Mouse (Mus musculus) spleen, adult 2 months (tissue): Measurements from ENCODE around the gene Axl. TPM values are rescaled to one million over a fixed set of nuclear protein-coding genes. Genes with fewer than 3 reads are reported as not detected.
A peak's percentile ranks its signal among the peaks of the same experiment; 100 is the strongest.

ENCODE experiments used
- DNase-seq, 2 experiments: peaks; one replicate each; pipeline versions ENCODE4 v3.0.0 to v3.0.0-alpha.2; 2012 to 2021; ENCODE audit warnings: low spot score in 2 of 2, low read depth in 1 of 2
- H3K27ac ChIP-seq: fragments of 200-500 bp; 2 replicates; pipeline ENCODE4 v1.5.1; 2012; ENCODE audit warnings: low read length, inconsistent platforms; ENCODE audit not compliant: insufficient read depth
- H3K27me3 ChIP-seq: fragments of 200-500 bp; 2 replicates; pipeline ENCODE4 v1.6.1; 2012; ENCODE audit warnings: mild to moderate bottlenecking, moderate library complexity, low read length, inconsistent platforms; ENCODE audit not compliant: control insufficient read depth, insufficient read depth
- H3K36me3 ChIP-seq: fragments of 200-500 bp; 2 replicates; pipeline ENCODE4 v1.6.1; 2012; ENCODE audit warnings: mild to moderate bottlenecking, low read length, inconsistent platforms; ENCODE audit not compliant: control insufficient read depth, insufficient read depth
- H3K4me1 ChIP-seq: fragments of 200-500 bp; 2 replicates; pipeline ENCODE4 v1.6.1; 2011; ENCODE audit warnings: inconsistent platforms; ENCODE audit not compliant: control insufficient read depth, insufficient read depth, insufficient read length
- H3K4me3 ChIP-seq: fragments of 200-500 bp; 2 replicates; pipeline ENCODE4 v1.5.1; 2011; ENCODE audit warnings: mild to moderate bottlenecking, inconsistent platforms; ENCODE audit not compliant: insufficient read depth, insufficient read length; ENCODE audit errors: extremely low read depth
- CTCF ChIP-seq: fragments of 200-500 bp; IDR thresholded peaks from 2 replicates; pipeline ENCODE4 v1.5.1; 2011; ENCODE audit warnings: mild to moderate bottlenecking, inconsistent platforms; ENCODE audit not compliant: insufficient read depth, insufficient read length, insufficient replicate concordance; ENCODE audit errors: extremely low read depth
- POLR2A ChIP-seq: fragments of 200-500 bp; IDR thresholded peaks from 2 replicates; pipeline ENCODE4 v1.6.1; 2011; ENCODE audit warnings: low read depth, low read length, inconsistent platforms
- WGBS: fragments of 180-500 bp; shearing (Covaris S2); methylation state at CpG from one replicate; pipeline ENCODE4 v1.1.7; 2018; 5-methylcytosine and 5-hydroxymethylcytosine counted together
- polyA plus RNA-seq: library from polyadenylated mRNA; depleted of rRNA; stranded (reverse); fragments of >200 nt; gene quantifications from 2 replicates; pipeline ENCODE4 v1.2.3, GENCODE M21; 2012

Gene Axl
- polyA plus RNA-seq, 1 experiment: 129 TPM

DNA sequence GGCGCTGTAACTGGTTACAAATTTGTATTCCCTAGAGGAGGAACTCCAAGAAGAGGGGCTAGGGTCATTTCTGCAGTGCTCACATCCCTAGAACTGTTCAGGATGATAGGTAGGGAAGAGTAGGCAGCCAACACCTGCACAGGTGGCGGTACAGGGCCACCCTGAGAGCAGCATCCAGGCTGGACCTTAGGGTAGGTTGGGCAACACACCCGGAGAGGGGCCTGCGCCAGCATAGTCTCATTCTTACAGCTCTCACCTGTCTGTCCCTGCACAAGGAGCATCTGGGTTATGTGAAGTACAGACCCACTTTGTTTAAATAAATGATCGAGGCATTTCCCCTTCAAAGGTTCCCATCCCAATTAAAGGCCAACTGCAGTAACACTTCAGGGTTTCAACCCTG, 67.7 kb downstream of the Axl start:
- no peak for TF ChIP-seq CTCF
- TF ChIP-seq POLR2A: no peak
- Histone ChIP-seq H3K27me3 (no peaks in the 10 kb centered on the region), H3K36me3 (peaks cover 38% of the 10 kb centered on the region), H3K4me3 (no peak overlapping the region), H3K4me1 (peaks cover 7% of the 10 kb centered on the region), H3K27ac (no peak overlapping the region)
- no peak for DNase-seq
- 89% methylated on average over 5 of the region's 5 CpGs for WGBS

GRCm38 (mm10) chr7:25719761-25720610, 68.5 kb downstream of the Axl start:
- H3K4me1 ChIP-seq: peaks cover 7% of the 10 kb centered on the region
- H3K27ac ChIP-seq: no peak overlapping the region
- no peak overlapping the region for H3K4me3 ChIP-seq
- no peaks in the 10 kb centered on the region for H3K27me3 ChIP-seq
- WGBS: 47% methylated on average over 10 of the region's 10 CpGs
- TF ChIP-seq POLR2A: no peak
- peak; percentile 83; the same call in 1 of the 2 replicates for TF ChIP-seq CTCF
- peak in 1 of 2 experiments; percentile 54 for DNase-seq
- H3K36me3 ChIP-seq: peaks cover 37% of the 10 kb centered on the region

DNA sequence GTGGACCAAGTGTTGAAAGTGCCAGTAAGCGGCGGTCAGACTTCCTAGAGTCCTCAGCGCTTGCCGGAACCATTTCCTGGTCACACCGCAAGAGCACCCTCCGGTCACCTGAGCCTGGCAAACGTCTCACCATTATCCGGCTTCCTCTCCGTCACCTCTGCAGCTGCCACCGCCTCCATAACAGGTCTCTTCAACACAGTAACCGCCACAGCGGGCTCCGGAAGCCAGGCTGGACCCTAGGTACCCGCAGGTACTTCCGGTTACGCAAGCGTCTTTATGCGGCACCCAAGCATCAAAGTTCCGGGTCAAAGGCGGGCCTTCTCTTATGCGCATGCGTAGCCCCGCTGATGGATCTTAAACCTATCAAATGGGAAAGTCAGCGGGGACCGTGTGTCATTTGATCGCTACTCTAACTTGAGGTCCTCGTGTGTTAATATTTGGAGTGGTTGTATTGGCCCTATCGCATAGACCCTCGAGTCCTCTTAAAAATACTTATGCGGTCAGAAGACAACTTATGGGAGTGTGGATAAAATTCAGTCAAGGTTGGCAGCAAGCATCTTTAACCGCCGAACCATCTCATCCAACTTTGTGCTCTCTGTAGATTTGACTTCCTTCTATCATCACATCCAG, 69.6 kb downstream of the Axl start, which contains the start of gene Ccdc97:
Gene Ccdc97 (minus strand): TSS at position 301 of the 630 bp plus-strand sequence.
- 2% methylated on average over 32 of the region's 32 CpGs for WGBS
- peak; percentile 90 to 91 for DNase-seq
- Histone ChIP-seq H3K4me3 (peak within 1 kb of the TSS; percentile 90), H3K27me3 (no peaks in the 10 kb centered on the region), H3K27ac (peak within 1 kb of the TSS; percentile 93), H3K4me1 (peaks cover 7% of the 10 kb centered on the region), H3K36me3 (peaks cover 37% of the 10 kb centered on the region)
- no peak for TF ChIP-seq CTCF
- TF ChIP-seq POLR2A: peak; percentile 76; the same call in 1 of the 2 replicates

DNA sequence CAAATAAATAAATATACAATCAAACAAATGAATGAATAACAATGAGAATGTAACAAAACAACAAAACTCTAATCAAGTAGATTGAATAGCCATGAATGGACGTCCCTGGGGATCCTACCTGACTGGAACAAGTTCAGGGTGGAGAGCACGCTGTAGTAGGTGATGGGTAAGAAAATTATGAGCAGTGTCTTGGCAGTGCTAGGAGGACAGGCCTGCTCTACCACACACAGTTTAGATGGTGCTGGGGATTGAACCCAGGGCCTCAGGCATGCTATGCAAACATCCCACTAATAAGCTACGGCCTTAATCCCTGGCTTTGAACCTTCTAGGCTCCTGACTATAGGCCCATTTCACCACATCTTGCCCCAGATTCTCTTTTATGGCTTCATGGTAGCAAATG, 71.0 kb downstream of the Axl start:
- H3K4me3 ChIP-seq: no peak overlapping the region

DNA sequence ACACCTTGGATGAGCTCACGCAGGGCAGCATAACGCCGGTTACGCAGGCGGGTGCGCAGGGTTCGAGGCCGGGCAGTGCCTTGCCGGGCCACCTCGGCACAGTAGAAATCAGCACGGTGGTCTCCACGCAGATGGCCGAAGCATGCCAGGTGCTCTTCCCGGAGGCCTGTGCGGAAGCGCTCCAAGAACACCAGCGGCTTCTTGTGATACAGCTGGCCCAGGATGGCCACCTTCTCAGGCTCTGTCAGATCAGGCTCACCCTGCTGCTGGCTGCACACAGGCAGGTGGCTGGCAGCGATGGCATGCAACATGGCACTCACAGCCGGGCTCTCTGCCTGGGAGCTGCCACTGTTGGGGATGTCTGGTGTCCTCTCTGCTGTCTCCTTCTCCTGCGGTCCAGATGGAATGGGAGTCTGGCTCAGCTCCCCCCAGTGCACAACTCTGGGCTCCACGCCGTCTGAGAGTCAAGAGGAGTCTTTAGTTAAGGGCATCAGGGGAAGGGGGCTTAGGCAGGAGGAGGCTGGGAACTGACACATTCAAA, 72.7 kb downstream of the Axl start:
- H3K27me3 ChIP-seq: no peaks in the 10 kb centered on the region
- TF ChIP-seq POLR2A (no peak), CTCF (no peak)
- H3K27ac ChIP-seq: no peak overlapping the region
- H3K4me1 ChIP-seq: peaks cover 17% of the 10 kb centered on the region
- H3K4me3 ChIP-seq: no peak overlapping the region
- peak in 1 of 2 experiments; percentile 2 for DNase-seq
- H3K36me3 ChIP-seq: peaks cover 36% of the 10 kb centered on the region
- WGBS: 97% methylated on average over 22 of the region's 22 CpGs

More for the DNA sequence above, 71.0 kb downstream of the Axl start:
- TF ChIP-seq CTCF (no peak), POLR2A (no peak)
- Histone ChIP-seq H3K27ac (no peak overlapping the region), H3K27me3 (no peaks in the 10 kb centered on the region), H3K4me1 (peaks cover 7% of the 10 kb centered on the region), H3K36me3 (peaks cover 40% of the 10 kb centered on the region)
- no peak for DNase-seq
- 85% methylated on average over 3 of the region's 3 CpGs for WGBS

DNA sequence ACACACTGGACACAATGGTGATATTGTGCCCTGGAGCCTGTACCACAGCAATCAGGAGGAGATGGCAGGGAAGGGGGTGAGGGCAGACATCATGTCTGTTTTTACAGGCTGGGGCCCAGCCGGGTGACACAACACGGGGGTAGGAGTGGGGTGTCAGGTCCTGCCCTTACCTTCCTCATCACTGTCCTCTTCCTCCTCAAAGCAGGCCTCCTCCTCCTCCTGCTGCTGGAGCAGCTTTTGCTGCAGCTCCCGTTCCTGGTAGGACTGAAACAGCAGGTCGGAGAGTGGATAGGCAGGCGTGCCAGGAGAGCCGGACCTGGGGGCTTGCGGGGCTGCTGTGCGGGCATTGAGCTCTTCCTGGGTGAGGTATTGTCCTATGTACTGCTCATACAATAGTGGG, 73.9 kb downstream of the Axl start:
- Histone ChIP-seq H3K4me1 (peaks cover 28% of the 10 kb centered on the region), H3K27me3 (no peaks in the 10 kb centered on the region), H3K4me3 (no peak overlapping the region), H3K27ac (no peak overlapping the region), H3K36me3 (peaks cover 35% of the 10 kb centered on the region)
- DNase-seq: no peak
- no peak for TF ChIP-seq CTCF
- no peak for TF ChIP-seq POLR2A
- WGBS: 94% methylated on average over 8 of the region's 8 CpGs
